Mouse (Mus musculus) G1E-ER4 (cell line): ENCODE measurements around the gene Tnnc1. TPM values are rescaled to one million over a fixed set of nuclear protein-coding genes. Genes with fewer than 3 reads are reported as not detected.

Source experiments
- GATA1 ChIP-seq: IDR thresholded peaks from one replicate; pipeline ENCODE4 v1.8.0; 2012; ENCODE audit warnings: low read length, inconsistent platforms
- polyA plus RNA-seq: library from polyadenylated mRNA; stranded (reverse); fragments of >175 nt; gene quantifications from 2 replicates; pipeline ENCODE4 v1.2.3, GENCODE M21; 2012

Tnnc1 gene
- polyA plus RNA-seq, 1 experiment: 0.12 TPM

DNA sequence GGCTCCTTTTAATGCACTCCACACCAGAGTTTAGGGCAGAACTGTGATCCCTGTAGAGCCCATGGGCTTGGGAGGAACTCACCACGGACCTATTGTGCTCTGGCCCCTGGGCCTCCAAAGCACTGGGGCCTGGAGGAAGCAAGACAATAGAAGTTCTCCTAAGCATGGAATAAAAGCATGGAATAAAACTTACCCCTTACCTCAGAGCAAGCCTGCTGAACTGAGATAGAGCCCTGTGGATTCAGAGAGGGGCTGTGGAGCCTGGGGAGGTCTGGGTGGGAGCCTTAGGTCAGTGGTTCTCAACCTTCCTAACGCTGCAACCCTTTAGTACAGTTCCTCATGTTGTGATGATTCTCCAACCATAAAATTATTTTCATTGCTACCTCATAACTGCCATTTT is 8.7 kb downstream of the Tnnc1 start, which contains the start of gene Nisch:
TSS of gene Nisch (minus strand) at position 101 of the 400 bp plus-strand sequence.
- no peak for TF ChIP-seq GATA1

DNA sequence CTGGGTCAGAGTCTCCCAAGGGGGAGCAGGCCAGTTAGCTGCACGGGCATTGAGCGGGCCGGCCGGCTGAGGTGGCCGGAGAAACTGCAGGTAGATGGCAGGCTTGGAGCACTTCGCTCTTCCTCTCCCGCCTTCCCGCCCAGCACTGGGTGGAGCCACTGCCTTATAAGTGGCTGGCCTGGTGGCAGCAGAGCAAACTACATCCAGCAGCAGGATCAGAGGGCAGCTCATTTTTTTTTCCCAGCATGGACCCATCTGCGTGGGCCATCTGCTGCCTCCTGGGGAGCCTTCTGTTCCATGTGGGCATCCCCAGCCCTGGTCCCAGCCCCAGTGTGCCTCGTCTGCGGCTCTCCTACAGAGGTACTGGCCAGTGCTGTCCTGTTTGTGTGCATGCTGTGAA is 9.6 kb downstream of the Tnnc1 start, which contains the start of gene Sema3g:
TSS of gene Sema3g (plus strand) at position 195 of the 400 bp plus-strand sequence.
- no peak for TF ChIP-seq GATA1

DNA sequence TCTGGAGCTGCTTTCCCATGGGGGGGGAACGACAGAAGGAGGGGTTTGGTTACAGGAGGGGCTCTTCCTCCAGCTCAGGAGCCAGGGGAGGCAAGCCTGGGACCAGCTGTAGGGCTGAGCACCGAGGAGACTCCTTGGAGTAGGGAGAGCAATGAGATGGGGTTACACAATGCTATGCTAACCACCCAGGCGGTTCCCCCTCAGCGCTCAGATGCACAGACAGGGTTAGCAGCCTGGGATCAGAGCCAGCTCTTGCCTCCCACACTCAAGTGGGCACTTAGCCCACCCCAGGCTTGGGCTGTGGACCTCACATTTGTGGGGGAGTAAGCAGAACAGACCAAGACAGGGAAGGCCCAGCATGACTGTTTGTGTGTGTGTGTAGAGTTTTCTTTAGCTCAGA is 18.9 kb downstream of the Tnnc1 start:
- no peak for TF ChIP-seq GATA1

DNA sequence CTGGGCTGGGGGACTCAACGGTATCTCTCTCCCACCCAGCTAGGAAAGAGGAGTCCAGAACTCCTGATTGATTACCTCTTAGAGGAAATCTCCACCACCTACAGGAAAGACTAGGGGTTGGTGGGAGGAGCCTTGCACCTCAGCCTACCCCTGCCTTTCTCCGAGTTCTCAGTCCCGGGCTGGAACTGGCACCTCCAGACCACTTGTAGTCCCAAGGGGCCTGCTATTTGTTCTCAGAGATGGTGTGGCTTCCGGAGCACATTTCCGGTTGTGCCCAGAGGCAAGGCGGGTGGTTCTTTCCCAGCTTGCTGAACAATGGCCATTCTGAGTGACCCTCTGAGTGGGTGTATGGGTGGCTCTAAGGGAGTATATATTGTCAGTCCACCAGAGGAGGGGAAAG is 20.1 kb downstream of the Tnnc1 start:
- no peak for TF ChIP-seq GATA1

DNA sequence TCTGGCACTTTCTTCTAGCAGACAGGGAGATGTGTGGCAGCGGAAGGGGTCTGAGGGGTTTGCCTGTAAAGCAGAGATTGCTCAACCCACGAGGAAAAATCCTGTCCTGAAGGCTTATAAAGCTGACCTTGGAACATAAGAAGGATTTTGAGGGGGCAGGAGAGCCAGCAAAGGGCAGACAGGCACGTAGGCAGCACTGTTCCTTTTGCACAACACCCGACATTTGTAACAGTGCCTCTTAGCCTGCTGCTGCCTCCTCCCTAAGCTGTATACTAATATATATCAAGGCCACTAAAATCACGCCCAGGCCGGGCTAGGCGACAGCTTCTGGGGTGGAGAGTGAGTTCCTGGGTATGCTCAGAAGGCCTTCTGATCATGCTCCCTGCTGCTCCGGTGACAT is 22.3 kb downstream of the Tnnc1 start:
- no peak for TF ChIP-seq GATA1

DNA sequence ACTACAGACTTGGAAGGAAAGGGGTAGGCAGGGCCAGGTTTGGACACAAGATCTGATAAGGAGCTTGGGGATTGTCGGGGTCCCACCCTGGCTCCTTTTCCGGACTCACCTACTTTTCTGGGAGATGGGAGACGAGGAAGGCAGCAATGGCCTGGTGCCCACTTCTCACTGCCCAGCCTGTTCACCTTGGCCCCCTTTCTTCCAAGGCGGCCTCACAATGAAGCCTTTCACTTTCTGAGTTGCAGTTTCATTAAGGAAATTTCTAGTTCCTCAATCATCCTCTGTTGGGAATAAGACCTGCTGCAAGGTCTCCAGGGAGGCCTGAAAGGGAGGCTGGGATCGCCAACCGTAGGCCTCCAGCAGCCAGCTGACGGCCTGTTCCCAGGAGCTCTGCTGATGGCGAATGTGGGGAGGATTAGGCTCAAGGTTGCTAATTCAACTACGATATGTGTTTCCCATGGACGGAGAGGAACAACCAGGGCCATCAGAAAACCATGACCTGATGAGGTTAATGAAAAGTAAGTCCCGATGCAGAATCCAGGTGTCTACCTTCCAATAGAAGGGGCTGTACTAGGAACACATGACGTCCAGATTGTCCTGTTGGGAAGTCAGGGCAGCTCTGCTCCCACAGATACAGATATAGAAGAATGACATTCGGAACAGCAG is 24.4 kb downstream of the Tnnc1 start:
- TF ChIP-seq GATA1: no peak

DNA sequence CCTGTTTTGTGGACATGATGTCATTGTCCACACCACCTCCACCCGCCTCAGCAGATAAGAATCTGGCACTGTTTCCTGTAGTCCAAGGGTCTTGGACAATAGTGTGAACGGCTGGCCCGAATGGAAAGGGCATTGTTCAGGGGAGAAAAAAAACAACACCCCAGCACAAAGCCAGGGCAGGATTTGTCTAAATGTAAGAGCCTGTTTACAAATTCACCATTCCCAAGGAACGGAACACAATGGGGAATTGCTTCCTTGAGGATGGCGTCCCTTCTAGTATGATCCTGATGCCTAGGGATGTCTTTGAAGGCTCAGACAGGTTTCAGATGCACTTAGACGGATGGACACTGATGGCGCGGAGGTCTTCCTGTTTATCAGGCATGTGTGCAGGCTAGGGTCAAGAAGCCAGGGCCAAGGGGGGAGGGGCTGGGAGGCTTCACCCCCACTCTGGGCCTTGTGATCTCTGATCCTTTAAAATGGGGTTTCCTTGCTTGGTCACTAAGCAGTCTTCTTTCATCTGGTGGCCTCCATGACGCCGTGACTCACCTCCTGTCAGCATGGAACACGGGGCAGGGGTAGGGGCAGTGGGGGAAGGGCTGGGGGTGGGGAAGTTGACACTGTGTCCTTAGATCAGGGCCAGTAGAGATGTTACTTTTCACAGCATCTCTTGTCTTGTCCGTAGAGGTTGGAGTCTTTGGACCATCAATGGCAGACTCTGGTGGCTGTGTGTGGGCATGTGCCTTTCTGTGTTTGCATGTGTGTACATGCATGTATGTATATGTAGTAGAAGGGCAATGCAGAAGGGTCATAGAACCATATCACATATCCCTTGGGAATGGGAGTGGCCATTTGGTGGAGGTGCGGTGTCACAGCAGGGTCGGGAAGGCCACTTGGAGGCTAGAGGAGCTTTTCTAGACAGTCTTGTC is 25.2 kb downstream of the Tnnc1 start:
- no peak for TF ChIP-seq GATA1

DNA sequence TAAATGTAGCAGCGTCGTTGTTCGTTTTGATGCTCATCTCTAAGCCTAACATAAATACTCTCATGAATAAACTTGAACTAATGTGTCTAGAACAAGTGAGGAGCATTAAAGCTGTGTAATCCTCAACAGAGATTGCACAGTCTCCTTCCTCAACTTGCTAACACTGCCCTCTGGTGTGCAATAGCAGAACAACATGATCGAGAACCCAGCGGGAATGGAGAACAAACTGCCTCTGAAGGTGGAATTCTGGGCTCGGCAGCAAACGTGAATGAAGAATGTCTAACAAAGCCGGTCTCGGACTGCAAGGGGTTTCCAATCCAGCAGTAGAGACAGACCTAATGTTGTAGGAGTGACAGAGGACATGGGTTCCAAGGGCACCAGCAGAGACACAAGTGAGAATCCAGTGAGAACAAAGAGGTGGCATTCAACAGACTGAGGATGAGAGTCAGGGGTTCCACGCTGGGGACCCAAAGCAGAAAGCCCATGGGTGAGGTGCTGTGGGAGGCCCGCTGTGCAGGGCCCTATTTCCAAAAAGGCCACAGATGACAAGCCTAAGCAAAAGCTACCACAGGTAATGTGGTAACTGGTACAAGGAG is 26.0 kb downstream of the Tnnc1 start:
- TF ChIP-seq GATA1: no peak

DNA sequence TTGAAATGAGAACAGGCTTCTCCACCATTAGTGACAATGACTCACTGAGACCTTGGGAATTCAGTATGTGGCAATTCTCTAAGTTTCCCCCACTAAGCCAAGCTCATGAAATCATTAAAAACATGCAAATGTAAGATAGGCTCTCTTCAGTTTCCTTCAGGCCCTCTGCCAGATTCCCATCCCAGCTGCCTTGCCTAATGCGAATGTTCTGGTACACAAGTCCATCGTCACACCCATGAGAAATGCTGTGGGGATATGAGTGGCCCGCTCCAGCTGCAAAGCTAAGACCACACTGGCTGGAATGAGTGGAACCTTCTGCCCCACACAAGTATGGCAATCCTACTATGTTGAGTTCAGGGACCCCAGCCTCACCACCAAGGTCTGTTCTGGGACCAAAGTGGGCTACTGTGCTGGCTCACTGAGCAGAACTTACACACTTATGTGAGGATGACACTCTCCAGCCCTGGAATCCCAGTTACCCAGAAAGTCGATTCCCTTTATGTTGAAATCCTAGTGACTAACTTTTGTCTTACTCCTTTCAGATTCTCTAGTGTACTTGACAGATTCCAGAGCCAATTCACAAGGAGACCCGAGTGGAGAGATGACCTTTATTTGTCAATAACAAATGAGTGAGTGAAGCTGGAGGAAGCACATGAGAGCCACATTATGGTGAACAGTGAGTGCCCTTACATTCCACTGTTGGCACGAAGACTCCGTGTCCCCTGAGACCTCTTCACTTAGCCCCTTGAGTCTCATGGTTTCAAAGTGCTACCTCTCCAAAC is 29.2 kb downstream of the Tnnc1 start:
- no peak for TF ChIP-seq GATA1

DNA sequence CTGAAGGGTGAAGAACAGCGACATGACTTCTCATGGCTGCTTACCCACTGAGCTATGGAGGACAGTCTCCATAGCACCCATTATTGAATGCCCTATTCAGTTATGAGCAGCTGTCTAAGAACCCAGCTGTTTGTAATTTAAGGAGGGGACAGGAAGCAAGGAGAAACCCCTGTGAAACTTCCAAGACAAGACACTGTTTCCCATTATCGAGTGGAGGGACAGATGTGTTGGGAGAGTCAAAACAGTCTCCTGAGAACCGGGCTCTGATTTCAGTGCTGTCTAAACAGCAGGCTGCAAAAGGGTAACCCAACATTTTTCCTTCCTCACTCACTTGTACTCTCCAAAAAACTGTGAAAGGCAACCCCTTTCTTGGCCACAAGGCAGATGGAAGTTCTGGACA is 32.4 kb downstream of the Tnnc1 start:
- no peak for TF ChIP-seq GATA1

DNA sequence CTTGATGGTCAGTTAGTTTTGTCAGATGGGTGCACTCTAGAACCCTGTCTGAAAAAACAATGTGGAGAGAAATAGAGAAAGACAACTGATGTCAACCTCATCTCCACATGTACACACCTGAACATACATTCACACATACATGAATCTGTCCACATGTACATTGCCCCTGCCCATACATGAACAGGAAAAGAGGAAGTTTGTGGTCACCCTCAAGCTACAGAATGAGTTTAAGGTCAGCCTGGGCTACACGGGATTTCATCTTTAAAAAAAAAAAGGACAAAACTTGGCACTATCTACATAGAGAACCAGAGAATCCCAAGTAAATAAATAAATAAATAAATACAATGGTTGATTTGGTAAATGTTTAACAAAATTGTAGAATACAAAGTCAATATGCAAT is 36.7 kb downstream of the Tnnc1 start:
- TF ChIP-seq GATA1: no peak

DNA sequence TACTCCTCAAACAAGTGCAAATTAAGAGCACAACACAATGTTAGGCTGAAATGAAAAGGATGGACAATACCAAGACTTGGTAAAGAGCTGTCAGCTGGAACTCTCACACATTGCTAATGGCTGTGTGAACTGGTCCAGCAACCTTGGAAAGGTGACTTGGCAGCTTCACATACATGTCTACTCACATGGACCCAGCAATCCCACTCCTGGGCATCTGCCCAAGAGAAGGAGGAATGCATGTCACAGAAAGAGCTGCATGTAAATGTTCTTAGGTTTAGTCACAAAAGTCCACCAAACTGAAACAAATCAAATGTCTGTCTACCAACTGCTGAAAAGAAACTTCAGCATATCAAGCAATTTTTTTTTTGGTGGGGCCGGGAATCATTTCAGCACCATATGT is 37.8 kb downstream of the Tnnc1 start:
- no peak for TF ChIP-seq GATA1

DNA sequence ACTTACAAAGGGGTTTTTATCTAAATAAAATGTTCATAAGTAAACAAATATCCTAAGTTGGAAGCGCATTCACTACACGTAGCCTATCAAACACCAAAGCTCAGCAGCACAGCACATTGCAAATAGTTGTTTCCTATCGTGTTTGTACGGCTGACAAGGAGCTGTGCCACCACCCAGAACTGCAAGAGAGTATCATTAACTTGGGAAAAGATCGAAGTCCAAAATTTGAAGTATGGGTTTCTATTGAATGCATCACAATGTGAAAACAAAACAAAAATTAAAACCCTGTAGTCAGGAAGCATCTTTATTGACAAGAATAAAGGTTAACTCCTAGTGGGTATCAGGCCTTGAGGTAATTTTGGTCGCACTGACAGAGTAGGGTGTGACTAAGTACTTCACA is 40.3 kb downstream of the Tnnc1 start:
- TF ChIP-seq GATA1: no peak

DNA sequence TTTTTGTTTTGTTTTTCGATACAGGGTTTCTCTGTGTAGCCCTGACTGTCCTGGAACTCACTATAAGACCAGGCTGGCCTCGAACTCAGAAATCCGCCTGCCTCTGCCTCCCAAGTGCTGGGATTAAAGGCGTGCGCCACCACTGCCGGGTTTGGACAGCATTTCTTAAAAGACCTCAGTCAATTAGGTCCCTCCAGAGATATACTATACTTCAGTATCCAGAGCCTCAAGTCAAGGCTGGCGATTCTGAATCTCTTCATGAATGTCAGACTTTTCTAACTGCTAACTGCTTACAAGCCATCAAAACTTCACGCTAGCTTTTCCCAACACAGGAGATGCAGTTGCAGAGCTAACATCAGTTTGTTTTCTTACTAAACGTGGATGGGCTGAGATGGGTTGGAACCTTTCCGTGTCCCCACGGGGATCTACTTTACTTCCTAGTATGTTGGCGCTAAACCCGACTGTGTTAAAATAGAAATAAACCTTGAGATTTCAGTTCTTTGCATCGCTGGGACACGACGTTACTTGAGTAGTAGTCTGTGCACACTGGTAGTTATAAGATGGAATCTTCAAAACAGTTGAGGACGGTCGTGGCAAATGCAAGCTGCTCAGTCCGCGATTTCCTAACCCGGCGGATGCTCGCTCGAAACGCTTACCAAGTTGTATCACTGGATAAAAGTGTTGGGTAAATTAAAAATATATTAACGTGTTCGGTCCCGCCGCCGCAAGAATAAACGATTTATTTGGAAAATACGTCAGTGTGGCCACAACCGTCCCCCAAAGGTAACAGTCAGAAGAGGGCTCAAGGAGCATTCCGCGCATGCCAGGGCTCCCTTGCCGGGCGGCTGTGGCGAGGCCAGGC is 42.3 kb downstream of the Tnnc1 start:
- no peak for TF ChIP-seq GATA1

DNA sequence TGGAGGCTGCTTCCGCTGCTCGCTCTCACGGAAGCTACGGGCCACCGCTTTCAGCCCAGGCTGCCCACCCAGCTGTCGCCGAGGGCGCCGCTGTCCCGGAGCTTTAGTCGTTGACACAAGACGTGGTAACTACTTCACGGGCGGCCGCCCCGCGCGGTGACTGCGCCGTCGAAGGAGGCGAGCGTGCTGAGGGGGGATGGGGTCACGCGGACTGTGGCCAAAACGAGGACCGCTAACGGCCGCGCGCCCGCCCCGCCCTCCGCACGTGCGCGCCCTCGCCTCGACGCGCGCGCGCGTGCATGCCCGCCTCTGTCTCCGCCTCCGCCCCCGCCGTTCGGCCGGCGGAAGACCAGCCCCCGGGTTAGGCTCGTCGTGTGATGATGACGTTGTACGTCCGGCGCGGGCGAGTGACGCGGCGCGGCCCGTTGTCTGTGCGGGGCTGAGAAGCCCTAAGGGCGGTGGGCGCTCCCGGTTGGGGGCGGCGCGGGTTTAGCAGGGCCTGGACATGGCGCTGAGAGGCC is 43.0 kb downstream of the Tnnc1 start, which contains the start of the genes Phf7 and Bap1:
TSS of gene Phf7 (minus strand) at position 234 of the 521 bp plus-strand sequence.
TSS of gene Bap1 (plus strand) at position 367 of the 521 bp plus-strand sequence.
- no peak for TF ChIP-seq GATA1
